Mouse (Mus musculus) inflammation-experienced regulatory T-cells, adult 16 weeks (primary cell): Measurements from ENCODE around the gene Nanos1. TPM values are rescaled to one million over a fixed set of nuclear protein-coding genes. Genes with fewer than 3 reads are reported as not detected.

Experiments used
- polyA plus RNA-seq: library from polyadenylated mRNA; unstranded; fragments of 100-300 nt; shearing (Covaris generic); gene quantifications from one replicate; pipeline ENCODE4 v1.2.1, GENCODE M21; 2017

Gene Nanos1
- polyA plus RNA-seq = 0.77 TPM

GRCm38 (mm10) chr19:60755438-60756191 is at the start of gene Nanos1:
Gene Nanos1, plus strand, starts transcription at chr19:60755987.

GRCm38 (mm10) chr19:60790551-60791161 is 34.9 kb downstream of the Nanos1 start, which contains the start of gene Eif3a:
Gene Eif3a, minus strand, starts transcription at chr19:60790658.

Other genes starting within 250 kb of the Nanos1 start
- gene Cacul1, start 175.0 kb upstream of the Nanos1 start, polyA plus RNA-seq = 18.5 TPM
- 143 TPM for gene Eif3a, start 34.7 kb downstream of the Nanos1 start, polyA plus RNA-seq
- gene Fam45a, start 55.6 kb downstream of the Nanos1 start, polyA plus RNA-seq = 55.3 TPM
- gene Sfxn4, start 105.5 kb downstream of the Nanos1 start, polyA plus RNA-seq = 4.9 TPM
- gene Prdx3, start 118.6 kb downstream of the Nanos1 start, polyA plus RNA-seq = 106 TPM
- gene Grk5, start 133.8 kb downstream of the Nanos1 start, polyA plus RNA-seq = 2.0 TPM